Mouse (Mus musculus) adrenal gland, postnatal 14 days (tissue): ENCODE measurements around the gene Dpm3. TPM values are rescaled to one million over a fixed set of nuclear protein-coding genes. Genes with fewer than 3 reads are reported as not detected.
"Not testable (repeated sequence)": the region's sequence is repeated elsewhere in the genome, so short reads cannot be mapped to it uniquely, and the experiment has no call there.

Experiments
- DNase-seq: peaks from one replicate; pipeline ENCODE4 v3.0.0; 2021; ENCODE audit warnings: mixed read lengths
- long read RNA-seq, 2 experiments: library from polyadenylated mRNA; stranded (forward); transcript quantifications; one replicate each; pipeline ENCODE4 v2.0.0; 2021
- total RNA-seq: library from RNA; stranded (reverse); gene quantifications from 2 replicates; pipeline ENCODE4 v1.2.3, GENCODE M21; 2021

Gene Dpm3
- 107 and 116 TPM in 2 replicates for total RNA-seq
- long read RNA-seq, experiment 1, transcript Dpm3-201 (2 exons, 404 nt), result major isoform, 47 of 55 reads
- long read RNA-seq, experiment 1, transcript Dpm3-203 (1 exons, 441 nt), result minor isoform, 8 of 55 reads
- long read RNA-seq, experiment 1, partial matches to known transcripts, result 0 of 55 reads
- long read RNA-seq, experiment 1, other reads (novel, unspliced or antisense), result 0 of 55 reads
- long read RNA-seq, experiment 2, transcript Dpm3-201 (2 exons, 404 nt), result major isoform, 75 of 87 reads
- long read RNA-seq, experiment 2, transcript Dpm3-203 (1 exons, 441 nt), result minor isoform, 12 of 87 reads
- long read RNA-seq, experiment 2, partial matches to known transcripts, result 0 of 87 reads
- long read RNA-seq, experiment 2, other reads (novel, unspliced or antisense), result 0 of 87 reads

DNA sequence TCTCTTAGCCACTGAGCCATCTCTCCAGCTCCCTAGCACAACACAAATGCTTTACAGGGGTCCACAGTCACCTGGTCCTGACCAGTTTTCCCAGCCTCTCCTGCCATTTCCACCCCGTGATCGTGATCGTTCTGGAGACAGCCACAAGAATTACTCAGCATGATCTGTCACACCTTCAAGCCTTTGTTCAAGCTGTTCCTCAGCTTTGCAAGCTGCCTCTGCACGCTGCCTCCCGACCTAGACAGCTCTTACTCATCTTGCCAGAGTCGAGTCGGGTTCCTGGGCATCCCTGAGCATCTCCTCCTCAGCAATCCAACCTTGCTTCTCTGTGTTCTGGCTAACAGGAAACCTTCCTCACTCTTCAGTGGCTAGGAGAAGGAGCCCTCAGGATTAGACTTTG is at the start of gene Dpm3:
Gene Dpm3, plus strand, starts transcription at position 283 of the 400 bp plus-strand sequence.
- no peak for DNase-seq

DNA sequence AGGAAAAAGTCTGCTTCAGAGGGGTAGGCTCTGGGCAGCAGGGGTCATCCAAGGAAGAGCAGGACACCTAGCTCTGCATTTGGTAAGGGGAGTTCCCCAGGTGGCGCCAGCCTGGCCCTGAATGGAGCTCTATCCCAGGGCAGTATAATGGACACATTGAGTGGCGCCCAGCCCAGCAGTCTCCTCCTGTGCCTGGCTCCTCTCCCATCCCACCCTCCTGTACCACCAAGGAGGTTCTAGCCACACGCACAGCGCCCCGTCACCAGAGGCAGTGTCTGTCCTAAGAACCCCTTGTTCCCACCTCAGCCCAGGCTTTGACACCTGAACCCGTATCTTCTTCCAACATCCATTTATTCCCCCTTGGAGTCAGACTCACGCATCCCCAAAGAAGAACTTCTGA is 49.4 kb upstream of the Dpm3 start:
- DNase-seq, result no peak

DNA sequence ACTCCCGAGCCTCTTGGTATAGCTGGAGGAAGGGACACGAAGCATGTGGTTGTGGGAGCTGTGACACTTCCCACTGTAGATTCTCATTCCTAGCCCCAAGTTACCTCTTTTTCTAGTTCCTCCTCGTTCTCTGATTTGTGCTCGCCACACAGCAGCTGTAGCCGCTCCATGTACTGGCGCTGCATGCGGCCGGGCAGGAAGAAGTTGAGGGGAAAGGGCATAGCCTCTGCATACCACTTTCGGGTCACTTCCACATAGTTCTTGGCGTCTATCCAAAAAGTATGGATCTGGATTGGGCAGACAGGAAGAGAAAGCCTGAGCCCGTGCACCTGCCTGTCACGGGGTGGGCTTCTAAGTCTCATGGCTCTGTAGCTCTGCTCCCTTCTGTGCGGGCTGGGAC is 49.0 kb upstream of the Dpm3 start:
- no peak for DNase-seq

DNA sequence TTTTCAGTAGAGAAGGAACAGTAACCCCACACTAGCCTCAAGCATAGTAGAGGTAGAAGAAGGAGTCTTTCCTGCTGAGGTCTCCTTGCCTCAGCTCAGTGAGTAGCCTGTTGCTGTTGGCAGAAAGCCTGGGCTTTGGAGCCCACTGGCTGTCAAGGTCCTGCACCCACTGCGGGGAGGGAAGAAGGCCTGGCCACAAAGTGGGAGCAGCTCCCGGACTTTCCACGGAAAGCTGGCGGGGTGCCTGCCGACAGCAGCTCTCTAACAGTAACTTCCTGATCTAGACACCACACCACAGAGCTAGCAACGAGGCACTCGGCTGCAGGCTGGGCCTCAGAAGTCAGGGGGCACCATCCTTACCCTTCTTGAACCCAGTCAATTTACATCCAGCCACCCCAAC is 48.4 kb upstream of the Dpm3 start:
- peak; percentile 54 for DNase-seq

DNA sequence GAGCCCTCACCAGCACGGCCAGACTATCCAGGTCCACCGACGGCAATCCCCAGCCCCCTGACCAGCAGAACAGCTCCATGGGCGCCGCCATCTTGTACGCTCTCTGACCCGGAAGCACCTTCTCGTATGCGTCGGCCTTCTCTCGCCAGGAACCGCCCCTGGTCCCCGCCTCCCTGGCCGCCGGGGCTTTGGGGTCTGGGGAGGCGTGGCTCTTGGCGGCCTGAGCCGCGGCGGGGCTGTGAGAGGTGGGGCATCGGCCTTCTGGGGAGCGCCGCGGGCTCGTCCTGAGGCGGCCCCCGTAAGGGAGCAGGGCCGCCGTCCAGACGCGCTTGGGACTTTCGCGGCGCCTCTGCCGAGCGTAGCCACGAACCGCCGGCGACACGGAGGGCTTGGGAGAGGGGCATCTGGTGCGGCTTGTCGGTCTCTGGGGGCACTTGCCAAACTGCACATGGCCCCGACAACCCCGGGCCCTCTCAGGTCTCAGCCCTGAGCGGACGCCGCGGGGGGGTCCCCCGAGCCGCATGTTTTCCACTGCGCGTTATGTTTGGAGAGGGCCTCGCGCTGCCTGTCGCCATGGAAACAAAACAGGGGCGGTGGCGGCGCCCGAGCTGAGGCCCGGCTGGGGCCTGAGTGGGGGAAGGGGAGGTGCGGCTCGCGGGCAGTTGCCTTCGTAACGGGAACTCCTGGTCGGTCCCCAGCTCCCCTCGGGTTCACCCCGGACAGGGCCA is 45.2 kb upstream of the Dpm3 start:
- DNase-seq, result peak; percentile 95

DNA sequence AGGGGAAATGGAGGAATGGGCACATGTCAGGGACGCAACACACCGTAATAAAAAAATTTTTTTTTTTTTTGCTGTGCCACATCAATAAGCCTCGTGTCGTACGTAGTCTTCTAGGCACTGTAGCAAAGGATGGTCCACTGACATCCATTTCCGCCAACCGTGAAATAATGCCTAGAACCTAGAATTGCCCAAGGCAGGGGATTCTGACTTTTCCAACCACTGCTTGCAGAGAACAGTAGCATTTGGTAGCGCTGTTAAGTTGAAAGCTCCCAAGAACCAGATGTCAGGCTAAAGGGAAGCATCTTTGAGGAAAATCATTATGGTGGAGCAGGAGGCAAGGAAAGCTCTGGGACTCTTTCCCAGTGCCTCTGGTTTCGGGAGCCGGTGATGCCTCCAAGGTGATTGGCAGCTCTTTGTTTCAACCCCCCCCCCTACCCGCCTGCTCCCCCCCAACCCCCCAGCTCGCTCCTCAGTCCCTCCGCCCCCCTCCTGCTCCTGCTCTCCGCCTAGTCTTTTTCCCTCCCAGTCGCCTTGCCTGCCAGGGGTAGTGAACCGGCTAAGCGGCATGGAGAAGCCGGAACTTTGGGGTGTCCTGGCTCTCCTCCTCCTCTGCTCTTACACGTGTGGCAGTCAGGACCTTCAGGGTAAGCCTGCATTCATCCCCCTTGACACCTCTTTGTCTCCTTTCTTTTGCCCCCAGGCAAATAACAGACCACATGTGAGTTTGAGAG is 44.3 kb upstream of the Dpm3 start, which contains the start of gene Thbs3:
Gene Thbs3, plus strand, starts transcription at position 500 of the 731 bp plus-strand sequence.
- DNase-seq, result no peak

DNA sequence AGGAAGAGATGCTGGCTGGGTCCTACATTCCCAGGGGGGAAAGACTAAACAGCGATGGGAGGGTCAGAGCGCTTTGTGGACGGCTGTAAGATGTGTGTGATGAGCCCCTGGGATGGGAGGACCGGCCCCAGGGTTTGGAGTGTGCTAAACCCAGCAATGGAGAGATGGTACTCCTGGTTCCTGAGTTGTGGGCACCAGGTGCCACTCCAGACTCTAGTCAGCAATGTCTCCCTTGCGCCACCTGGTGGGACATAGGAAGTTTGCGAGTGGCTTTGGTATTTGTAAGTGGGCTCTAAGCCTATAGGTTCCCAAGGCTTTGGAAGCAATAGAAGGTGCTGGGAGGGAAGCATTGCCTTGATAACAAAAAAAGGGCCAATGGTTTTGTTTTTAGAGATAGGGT is 43.3 kb upstream of the Dpm3 start:
- DNase-seq, result peak; percentile 87

DNA sequence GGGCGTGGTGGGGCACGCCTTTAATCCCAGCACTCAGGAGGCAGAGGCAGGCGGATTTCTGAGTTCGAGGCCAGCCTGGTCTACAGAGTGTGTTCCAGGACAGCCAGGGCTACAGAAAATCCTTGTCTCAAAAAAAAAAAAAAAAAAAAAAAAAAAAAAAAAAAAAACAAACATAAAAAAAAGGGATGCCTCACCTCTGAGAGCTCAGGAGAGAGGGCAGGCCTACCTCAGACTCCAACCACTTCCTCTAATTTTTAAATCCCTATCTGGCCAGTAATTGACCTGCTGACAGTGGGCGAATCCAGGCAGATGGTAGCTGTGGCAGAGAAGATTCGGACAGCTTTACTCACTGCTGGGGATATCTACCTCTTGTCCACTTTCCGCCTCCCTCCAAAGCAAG is 42.8 kb upstream of the Dpm3 start:
- DNase-seq, result not testable (repeated sequence)

DNA sequence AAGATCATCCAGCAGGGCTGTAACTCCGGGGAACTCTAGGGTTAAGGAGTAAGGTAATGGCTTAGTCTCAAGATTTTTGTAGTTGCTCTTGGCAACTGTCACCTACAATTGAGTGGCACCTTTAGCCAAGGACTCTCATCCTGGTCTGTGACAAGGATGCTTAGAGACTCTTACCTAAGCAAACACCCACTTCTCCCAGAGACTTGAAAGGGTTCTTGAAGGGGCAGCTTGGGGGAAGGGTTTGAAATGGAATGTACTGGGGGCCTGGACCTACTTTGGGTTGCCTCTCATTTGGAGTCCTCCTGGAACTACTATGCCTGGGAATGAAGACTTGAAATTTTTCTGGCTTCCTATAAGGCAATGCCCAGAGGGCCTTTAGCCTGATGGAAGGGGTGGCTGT is 40.9 kb upstream of the Dpm3 start:
- no peak for DNase-seq

DNA sequence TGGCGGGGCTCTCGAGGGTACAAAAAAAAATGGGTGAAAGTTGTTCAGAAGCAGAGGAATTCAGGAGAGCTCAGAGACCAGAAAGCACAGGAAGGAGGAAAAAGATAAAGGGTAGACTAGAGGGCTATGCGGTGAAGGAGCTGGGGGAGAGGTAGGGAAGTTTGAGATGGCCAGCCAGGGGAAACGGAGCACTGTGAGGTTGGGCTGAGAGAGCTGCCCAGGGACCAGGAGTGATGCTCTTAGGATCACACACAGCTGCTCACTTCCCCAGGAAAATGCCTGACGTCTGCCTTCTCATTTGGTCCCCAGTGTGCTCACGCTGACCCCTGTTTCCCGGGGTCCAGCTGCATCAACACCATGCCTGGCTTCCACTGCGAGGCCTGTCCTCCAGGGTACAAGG is 39.6 kb upstream of the Dpm3 start:
- no peak for DNase-seq

DNA sequence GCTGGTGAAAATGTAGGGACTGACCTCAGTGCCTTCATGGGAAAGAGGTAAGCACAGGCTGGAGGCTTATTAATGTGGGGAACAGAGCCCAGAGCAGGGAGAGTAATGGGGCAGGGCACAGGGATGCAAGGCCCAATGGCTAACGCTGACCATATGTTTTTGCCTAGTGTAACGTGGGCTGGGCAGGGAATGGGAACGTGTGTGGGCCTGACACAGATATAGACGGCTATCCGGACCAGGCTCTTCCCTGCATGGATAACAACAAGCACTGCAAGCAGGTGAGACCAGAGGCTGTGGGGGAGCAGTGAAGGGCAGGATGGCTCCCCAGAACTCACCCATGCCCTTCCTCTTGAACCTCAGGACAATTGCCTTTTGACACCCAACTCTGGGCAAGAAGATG is 38.0 kb upstream of the Dpm3 start:
- no peak for DNase-seq

DNA sequence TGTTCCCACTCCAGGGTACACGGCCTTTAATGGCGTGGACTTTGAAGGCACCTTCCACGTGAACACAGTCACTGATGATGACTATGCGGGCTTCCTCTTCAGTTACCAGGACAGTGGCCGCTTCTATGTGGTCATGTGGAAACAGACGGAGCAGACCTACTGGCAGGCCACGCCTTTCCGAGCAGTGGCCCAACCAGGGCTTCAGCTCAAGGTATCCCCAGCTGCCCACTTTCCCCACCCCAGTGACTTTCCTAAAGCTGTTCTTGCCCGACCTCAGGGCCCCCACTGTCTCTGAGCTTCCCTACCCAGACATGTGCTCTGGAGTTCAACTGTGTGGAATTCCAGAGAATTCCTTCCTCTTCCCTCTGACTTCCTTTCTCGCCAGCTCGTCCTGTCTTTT is 34.4 kb upstream of the Dpm3 start:
- no peak for DNase-seq

DNA sequence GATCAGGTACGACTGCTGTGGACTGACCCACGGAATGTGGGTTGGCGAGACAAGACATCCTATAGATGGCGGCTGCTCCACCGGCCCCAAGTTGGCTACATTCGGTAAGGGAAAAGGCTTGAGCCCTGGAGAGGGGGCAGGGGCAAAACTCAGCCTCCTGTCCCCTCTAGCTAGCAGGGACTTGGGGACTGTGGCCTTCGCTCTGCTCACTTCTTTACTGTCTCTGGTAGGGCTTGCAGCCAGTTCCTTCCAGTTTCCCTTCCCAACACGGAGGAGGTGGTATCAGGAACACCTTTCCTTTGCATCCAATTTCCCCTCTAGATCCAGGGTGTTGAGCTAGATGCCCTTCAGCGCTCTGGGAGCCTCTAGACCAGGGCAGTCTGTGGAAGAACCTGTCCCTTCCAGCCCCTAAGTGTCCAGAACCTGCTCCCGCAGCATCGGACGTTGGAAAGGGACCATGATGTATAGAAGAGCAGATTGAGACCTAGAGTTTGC is 33.8 kb upstream of the Dpm3 start:
- no peak for DNase-seq

DNA sequence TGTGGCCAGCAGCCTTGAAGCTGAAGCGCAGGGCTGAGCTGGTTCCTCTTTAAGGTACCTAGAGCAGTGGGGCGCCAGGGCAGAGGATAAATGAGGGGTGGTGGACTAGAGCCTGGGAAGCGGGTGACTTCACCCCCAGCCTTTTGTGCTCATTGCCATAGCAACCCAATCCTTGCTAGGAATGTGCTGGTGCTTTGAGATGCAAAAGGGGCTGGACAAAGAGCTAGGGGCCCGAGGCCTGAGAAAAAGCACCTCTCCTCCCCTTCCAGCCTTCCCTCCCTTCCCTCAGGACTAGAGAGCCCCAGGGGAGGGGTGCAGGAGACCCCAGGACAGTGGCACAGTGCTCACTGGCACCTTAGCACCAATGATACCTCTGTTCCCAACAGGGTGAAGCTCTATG is 33.2 kb upstream of the Dpm3 start:
- no peak for DNase-seq

DNA sequence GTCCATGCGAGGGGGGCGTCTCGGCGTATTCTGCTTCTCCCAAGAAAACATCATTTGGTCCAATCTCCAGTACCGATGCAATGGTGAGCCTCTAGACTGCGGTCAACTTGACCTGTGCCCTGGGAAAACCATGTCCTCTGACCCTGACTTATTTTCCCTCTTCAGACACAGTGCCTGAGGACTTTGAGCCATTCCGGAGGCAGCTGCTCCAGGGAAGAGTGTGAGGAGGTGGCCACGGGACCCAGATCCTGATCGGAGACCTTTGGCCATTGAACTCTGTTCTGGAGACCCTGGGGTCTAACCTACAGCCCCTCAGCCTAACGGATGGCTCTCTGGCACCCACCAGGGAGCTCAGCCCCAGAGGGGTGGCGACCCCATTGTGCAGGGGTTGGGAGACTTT is 32.8 kb upstream of the Dpm3 start:
- no peak for DNase-seq

DNA sequence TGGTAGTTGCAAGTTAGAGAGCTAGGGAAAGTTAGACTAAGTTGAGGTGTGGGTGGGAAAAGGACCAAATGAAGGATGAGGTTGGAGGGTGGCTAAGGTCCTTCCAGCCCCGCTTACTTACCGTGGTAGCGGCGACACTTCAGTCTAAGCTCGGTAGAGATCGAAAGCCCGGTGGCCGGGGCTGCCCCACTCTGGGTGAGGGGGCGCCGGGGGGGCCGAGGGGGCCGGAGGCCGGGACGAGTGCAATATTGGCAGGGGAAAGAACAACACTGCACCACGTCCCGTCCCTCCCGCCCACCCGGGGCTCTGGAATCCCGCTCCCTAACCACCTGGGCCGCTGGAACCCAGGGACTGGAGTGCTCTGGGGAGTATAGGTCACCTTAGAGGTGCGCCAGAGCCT is 32.3 kb upstream of the Dpm3 start, which contains the start of gene Mtx1:
Gene Mtx1, minus strand, starts transcription at position 189 of the 400 bp plus-strand sequence.
- no peak for DNase-seq

DNA sequence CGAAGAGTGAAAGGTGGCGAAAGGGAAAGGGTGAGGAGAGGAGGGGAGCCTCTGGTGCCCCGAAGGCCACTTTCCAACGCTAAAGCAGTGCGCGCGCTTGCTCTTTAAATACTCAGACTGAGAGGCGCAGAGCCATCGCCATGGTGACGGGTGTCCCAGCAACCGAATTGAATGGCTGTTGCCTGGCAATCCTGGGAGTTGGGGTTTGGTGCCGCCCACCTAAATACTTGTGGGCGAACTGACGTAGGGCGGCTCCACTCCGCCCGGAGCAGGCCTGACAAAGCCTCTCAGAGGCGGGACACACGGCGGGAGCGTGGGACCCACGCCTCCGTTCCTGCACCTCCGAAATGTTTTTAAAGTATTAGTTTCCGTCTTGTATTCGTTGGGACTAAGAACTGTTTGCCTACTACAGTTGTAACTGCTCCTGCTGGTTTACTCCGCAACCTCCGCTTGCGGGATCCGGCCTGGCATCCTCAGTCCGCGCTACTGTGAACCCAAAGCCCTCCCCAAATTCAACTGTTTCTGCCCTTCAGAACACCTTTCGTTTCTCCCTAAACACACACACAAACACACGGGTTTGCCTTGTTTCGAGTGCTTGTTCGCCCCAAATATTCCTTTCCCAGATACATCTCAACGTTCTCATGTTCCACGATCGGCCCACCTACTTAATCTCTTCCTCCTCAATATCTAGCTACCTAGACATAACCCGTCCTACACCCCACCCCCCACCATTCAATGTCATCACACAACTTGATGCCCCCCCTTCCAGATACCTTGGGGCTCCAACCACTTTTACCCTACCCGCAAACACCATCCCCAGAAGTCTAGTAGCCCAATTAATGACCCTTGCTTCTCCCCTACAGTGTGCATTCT is 31.6 kb upstream of the Dpm3 start:
- peak; percentile 94 for DNase-seq

DNA sequence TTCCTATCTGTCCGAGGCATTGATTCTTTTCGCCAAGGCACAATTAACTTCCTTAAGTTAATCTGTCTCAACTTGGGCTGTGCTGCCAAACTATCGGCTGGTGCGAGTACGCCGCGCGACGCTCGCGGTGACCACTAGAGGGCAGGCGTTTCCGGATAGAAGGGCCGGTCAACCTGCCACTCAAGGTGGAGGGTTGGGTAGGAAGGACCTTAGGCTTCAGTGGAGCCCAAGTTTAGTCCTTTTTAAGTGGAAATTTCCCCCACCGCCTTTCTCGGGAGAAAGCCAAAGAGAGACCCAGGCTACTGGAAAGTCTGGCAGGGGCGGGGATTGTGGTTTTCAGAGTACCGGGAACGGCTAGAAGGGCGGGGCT is 31.0 kb upstream of the Dpm3 start:
- peak; percentile 92 for DNase-seq

DNA sequence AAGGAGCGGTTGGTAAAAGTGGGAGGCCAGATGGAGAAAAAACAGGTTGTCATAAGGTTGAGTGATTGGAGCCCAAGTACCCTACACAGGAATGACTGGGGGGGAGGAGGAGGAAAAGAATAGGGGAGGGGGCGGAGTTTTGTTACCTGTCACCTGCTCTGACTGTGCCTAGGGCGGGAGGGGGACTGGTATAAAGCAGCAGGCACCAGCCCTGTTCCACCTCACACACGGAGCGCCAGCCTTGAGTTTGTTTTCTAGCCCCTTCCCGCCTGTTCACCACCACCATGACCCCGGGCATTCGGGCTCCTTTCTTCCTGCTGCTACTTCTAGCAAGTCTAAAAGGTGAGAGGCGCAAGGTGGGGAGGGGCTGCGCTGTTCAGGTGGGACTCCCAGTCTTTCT is 30.3 kb upstream of the Dpm3 start, which contains the start of gene Muc1:
Gene Muc1, plus strand, starts transcription at position 222 of the 400 bp plus-strand sequence.
- no peak for DNase-seq

DNA sequence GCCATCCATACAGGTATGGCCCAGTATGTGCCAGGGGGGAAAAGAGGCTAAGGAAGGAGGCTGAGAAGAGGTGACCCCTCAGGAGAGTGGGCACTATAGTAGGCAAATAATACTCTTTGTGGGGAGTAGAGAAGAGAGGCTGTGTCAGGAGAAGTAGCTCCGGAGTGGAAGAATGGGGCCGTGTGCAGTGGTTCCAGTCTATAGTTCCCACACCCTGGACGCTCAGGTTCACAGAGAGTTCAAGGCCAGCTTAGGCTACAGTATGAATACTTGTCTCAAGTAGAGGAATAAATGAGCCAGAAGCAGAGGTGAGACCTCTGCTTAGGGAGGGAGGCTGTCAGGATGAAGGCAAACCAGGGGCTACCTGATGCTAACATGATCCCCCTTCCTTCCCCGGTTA is 29.9 kb upstream of the Dpm3 start:
- no peak for DNase-seq

DNA sequence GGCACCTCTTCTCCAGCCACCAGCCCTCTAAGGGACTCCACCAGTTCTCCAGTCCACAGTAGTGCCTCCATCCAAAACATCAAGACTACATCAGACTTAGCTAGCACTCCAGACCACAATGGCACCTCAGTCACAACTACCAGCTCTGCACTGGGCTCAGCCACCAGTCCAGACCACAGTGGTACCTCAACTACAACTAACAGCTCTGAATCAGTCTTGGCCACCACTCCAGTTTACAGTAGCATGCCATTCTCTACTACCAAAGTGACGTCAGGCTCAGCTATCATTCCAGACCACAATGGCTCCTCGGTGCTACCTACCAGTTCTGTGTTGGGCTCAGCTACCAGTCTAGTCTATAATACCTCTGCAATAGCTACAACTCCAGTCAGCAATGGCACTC is 28.6 kb upstream of the Dpm3 start:
- DNase-seq, result no peak

DNA sequence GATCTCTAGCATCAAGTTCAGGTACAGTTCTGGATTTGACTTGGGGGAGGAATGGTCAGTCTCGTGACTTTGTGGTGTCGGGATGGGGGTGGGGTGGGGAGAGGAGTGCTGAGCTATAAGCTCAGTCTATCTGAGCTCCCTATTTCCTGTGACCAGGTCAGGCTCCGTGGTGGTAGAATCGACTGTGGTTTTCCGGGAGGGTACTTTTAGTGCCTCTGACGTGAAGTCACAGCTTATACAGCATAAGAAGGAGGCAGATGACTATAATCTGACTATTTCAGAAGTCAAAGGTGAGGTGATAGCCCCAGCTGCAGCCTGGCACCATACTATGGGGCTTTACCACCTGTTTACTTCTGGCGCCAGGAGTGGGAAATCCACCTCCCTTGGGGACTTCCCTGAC is 27.8 kb upstream of the Dpm3 start:
- DNase-seq, result no peak
